Mouse (Mus musculus): ENCODE measurements around the gene Foxp1. TPM values are rescaled to one million over a fixed set of nuclear protein-coding genes. Genes with fewer than 3 reads are reported as not detected.

The Foxp1 gene
- total RNA-seq, 2 experiments from 2014 or later: 210 to 247 TPM

DNA sequence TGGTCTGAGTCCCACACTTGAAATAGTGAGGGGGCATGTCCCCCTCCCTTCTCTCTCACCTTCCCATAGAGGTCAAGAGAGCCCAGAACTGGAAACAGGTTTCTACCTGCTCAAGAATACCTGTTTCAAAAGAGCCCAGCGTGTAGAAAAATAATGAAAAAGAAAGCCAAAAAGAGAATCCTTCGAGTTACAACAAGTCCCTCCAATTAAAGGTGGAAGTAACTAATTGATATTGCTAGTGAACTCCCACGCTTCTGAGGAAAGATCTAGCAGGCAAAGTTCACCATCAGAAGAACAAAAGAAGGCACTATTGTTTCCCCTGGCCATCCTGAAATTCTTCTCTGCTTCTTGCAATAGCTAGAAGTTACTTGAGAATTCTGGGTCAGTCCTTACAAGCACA lies 153.4 kb downstream of the Foxp1 start:
- intact Hi-C loops (cut with DNase I): no loop called here

DNA sequence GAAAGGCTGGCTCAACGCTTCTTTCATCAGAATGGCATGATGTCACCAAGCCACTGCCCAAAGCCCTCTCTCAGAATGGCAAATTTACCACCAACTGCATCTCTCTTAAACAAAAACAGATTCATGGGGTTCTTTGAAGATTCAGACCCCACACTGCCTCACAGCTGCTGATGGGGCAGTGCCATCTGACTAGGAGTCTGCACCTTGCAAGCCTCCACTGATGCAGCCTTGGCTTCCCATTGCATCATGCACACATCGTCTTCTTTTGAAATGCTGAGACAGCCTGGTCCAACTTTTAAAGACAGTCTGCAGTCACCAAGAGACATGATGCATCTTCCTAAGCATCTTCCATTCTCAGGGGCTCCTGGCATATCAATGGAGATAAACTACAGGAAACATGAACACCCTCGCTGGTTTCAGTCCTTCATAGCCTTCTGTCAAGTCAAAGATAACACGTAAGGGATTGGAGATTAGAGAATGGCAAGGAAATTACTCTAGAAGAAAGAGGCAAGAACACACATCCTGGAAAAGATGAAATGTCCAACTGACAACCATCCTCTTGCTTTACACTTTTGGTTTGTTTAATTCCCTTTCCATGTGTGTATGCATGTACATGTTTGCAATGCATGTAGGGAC lies 154.3 kb downstream of the Foxp1 start:
- DNase-seq: no peak
- intact Hi-C loops (cut with DNase I): no loop called here

More for the DNA sequence above, 153.4 kb downstream of the Foxp1 start:
- DNase-seq: no peak

- intact Hi-C loops (cut with DNase I): no loop called here
- DNase-seq: no peak
Measured at GRCm38 (mm10) chr6:99364545-99364944, 158.0 kb downstream of the Foxp1 start.

DNA sequence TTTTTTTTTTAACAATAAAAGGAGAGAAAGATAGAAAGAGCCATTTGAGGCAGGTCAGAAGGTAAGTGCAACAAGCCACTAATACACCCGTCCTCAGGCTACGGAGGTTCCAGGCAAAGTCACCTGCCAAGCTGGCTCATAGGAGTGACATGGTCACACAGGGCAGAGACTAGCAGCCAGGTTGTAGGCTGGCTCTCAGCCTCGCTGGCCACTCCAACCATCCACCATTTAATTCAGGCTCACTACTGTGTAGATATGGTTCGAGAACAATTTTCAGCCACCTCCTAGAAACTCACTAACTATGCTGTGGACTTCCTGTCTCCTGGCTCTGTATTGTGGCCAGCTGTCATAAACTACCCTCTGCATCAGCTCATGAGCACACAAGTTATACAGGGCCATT lies 161.9 kb downstream of the Foxp1 start:
- DNase-seq: no peak
- intact Hi-C loops (cut with DNase I): no loop called here

DNA sequence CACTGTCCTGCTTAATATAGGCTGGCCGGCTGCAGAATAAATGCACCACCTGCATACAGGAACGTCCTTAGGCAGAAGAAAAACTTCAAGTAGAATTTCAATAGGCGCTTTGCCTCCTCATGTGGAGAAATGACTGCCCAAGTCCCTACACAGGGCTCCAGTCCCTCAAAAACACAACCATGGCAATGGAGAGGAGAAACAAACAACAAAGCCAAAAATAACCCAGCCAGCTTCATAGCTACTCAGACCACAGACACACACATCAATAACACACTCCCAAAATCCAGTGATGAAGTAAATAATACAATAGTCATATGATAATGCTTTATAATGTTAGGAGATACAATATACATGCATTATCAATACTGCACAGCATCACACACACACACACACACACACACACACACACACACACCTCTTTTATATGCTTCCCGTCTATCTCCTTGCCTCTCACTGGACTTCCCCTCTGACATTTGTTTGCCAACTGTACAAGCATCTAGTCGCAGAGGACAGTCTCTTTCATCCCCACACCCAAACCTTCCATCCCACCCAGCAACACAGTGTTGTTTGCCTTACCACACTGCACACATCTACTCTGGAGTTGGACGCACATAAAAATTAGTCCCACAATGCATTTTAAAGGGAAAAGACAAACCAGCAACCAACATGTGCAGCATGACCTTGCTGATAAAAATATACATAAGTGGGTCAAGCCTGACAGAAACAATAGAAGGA lies 162.6 kb downstream of the Foxp1 start:
- intact Hi-C loops (cut with DNase I): no loop called here
- DNase-seq: no peak

DNA sequence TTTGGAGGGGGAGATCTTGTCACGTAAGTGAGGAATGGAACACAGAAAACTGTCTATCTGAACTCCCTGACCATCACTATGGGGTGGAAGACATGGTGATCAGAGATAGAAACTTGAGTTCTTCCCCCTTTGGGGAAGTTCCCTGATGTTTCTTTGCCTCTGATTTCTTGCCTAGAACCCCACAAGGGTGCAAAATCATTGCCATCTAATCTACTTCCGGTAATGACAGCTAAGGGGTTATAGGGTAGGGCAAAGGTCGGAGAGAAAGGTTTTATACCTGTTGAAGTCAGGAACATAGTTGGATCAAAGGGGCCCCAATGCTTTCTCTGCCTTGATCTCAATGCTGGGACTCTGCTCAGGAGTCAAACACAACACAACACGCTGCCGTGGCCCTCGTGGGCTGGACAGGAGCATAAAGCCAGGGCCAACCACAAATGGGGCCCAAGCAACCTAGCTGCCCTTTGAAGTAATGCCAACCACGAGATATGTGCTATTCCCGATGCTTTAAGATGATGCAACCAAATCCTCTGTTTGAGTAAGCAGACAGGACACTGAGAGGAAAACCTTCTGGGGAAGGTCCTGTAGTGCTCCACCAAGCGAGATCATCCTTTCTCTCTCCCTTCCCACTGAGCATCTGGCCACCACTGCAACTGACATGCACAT lies 163.4 kb downstream of the Foxp1 start:
- DNase-seq: no peak
- intact Hi-C loops (cut with DNase I): no loop called here

DNA sequence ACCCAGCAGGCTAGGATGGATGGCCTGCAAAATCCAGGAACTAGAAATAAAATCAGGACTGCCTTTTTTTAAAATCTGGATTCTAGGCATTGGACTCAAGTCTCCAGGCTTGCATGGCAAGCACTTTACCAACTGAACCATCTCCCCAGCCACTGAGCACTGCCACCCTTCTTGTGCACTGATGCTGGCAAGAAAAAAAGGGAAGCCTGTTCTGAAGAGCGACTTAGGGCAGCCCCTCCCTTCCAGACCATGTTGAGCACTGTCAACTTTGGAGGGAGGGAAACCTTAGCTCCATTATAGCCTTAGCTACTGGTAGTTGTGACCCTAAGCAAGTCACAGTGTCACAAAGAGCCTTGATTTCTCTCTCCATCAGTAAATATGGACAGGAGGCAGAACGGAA lies 164.6 kb downstream of the Foxp1 start:
- DNase-seq: no peak
- intact Hi-C loops (cut with DNase I): no loop called here

- intact Hi-C loops (cut with DNase I): no loop called here
- DNase-seq: no peak
Measured at GRCm38 (mm10) chr6:99354338-99354737, 168.2 kb downstream of the Foxp1 start.

DNA sequence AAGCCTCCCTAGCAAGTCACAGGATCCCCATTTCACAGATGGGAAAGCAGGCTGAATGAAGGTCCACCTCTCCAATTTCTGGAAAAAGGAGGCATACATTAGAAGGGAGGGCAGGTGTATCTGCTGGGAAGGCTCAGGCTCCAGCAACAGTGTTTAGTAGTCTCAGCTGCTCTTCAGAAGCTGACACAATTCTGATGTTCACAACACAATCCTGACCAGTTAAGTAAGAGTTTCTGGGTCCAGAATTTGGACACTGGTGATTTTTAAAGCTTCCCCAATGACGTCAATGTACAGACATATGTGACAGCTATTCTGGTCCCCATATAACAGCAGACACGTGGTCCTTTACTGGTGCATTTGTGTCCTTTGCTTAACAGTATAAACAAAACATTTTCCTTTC lies 169.1 kb downstream of the Foxp1 start:
- intact Hi-C loops (cut with DNase I): no loop called here
- no peak for DNase-seq

GRCm38 (mm10) chr6:99350566-99350965 lies 172.0 kb downstream of the Foxp1 start:
- DNase-seq: no peak
- intact Hi-C loops (cut with DNase I): no loop called here

DNA sequence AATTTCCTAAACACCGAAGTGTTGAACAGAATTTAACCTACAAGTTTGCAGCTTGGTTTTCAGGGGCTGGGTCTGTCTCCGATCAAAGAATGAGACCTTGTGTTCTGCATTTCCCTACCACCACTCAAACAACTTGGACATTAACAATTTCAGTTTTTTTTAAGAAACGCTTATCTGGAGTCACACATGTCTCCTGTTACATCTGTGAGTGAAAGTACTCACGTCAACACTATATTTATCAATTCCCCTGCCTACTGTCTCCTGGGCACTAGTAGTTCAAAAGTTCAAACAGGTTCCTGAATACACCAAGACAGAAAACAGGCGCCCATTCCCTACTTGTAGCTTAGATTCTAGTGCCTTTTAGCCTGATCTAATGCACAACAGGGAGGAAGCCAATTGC lies 172.4 kb downstream of the Foxp1 start:
- intact Hi-C loops (cut with DNase I): no loop called here
- DNase-seq: no peak

GRCm38 (mm10) chr6:99347836-99348235 lies 174.7 kb downstream of the Foxp1 start:
- no peak for DNase-seq
- intact Hi-C loops (cut with DNase I): no loop called here

- no peak for DNase-seq
- intact Hi-C loops (cut with DNase I): no loop called here
Measured at GRCm38 (mm10) chr6:99344966-99345365, 177.6 kb downstream of the Foxp1 start.

DNA sequence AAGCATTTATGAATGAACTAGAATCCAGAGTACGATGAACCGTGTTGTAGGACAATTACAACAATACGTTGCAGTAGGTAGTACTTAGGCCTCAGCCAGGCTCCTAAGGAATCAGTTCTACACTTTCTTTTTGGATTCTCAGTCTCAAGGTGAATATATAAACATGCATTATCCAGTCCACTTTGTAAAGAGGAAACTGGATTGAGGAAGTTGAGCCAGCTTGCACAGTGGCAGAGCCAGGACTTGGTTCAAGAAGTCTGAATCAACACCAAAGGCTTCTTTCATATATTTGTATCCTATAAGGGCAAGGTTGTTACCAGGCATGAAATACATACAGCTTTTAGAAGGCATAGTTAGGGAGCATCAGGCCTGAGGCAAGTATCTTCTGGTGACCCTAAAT lies 178.2 kb downstream of the Foxp1 start:
- DNase-seq: no peak
- intact Hi-C loops (cut with DNase I): no loop called here

DNA sequence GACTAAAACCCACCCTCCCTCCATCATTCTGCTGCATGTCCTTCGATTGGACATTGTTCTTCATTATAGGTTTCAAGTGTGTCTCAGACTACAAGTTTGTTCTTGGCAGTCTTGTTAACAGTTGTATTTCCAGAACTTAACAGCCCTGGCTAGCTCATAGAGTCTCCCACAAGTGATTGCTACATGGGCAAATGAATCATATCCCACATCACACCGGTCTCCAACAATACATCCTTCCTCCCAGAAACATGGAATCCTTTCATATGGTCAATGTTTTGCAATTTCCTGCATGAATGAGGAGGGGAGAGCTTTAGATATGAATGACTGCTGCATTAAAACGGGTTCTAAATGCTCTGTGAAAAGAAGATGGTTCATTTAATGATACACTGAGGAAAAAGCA lies 178.7 kb downstream of the Foxp1 start:
- no peak for DNase-seq
- intact Hi-C loops (cut with DNase I): no loop called here

DNA sequence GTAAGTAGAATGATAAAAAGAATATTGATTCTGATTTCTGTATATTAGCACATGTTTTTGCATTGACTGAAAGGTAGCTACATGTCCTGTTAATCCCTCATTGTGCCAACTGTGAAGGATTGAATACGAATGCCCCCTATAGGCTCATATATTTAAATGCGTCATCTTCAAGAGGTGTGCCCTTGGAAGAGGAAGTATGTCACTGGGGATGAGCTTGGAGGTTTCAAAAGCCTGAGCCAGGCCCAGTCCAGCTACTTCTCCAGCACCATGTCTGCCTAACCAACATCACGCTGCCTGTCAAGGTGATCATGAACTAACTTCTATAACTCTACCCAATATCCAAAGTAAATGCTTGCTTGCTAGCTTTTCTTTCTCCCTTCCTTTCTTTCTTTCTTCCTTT lies 180.1 kb downstream of the Foxp1 start:
- intact Hi-C loops (cut with DNase I): no loop called here
- DNase-seq: no peak

DNA sequence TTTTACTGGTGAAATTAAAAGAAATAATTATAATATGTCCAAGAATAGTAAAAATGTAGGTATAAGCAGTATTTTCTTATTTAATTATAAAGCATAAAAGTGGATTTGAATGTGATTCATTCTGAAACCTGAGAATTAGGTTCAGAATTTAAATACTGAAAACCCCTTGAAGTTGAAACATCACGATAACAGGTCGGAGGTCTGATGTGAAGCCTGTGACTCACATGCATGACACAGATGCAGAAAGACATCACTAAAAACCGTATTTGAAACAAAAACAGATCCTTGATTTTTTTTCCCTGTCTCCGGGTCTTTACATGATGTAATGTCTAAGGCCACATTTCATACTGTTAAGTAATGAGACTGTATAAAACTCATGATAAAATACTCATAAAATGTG lies 181.6 kb downstream of the Foxp1 start:
- intact Hi-C loops (cut with DNase I): no loop called here
- no peak for DNase-seq

DNA sequence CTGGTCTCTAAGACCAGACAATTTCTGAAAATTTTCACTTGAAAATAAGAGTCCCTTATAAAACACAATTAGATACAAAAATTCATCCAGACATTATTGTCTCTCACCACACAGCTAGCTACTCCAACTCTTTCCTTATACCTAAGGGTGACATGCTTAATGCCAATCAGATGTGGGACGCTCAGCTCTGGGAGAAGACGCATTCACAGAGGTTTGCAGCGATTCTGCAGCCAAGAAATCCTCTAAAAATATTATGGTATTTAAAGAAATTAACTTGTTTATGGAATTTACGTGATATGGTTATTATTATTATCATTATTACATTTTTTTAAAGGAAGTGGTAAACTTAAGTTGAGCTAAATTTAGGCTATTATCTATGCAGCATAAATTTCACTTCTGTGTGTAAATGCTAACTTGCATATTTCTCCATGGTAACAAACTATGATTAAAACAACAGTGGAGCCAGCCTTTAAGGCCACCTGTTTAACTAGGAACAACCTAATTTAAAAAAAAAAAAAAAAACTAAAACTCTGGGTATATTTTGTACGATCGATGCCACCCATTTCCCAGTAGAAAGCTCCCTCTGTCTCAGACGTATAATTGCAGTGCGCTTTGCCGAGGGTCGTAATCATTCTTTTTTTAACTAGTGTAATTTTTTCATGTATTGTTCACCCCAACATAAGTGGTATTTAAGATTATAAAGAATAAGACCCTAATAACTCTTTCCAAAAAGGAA lies 182.4 kb downstream of the Foxp1 start:
- no peak for DNase-seq
- intact Hi-C loops (cut with DNase I): no loop called here

GRCm38 (mm10) chr6:99339343-99339620 lies 183.2 kb downstream of the Foxp1 start:
- DNase-seq: no peak
- intact Hi-C loops (cut with DNase I): no loop called here

GRCm38 (mm10) chr6:99338593-99339342 lies 183.8 kb downstream of the Foxp1 start:
- DNase-seq: no peak
- intact Hi-C loops (cut with DNase I): no loop called here

- intact Hi-C loops (cut with DNase I): no loop called here
Measured at GRCm38 (mm10) chr6:99338174-99338573, 184.3 kb downstream of the Foxp1 start.

More at GRCm38 (mm10) chr6:99338174-99338573, 184.3 kb downstream of the Foxp1 start:
- DNase-seq: no peak
